Mouse (Mus musculus) heart, adult 11 months (tissue): ENCODE measurements around the gene Itga9.

Source experiments
- DNase-seq: peaks from one replicate; pipeline ENCODE4 v3.0.0; 2022

Itga9 gene

DNA sequence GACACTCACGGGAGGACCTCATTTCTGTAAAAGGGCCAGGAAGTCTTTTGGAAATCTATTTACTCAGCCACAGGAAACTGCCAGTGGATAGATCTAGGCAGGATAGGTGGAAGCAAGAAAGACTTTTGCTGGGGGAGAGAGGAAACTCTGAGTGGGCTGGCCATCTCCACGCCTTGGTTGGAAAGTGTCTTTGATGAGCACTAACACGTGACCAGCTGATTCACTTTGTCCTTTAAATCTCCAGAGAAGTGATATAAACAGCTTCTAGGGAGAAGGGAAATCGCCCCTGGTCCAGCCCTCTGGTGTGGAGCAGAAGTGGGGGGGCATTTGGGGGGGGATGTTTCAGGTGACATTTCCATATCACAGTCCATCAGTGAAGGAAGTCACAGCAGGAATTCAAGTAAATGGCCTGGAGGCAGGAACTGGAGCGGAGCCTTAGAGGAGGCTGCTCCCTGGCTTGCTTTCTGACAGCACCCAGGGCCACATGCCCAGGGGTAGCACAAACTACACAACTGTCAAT lies 124.4 kb downstream of the Itga9 start:
- DNase-seq: peak; percentile 93

DNA sequence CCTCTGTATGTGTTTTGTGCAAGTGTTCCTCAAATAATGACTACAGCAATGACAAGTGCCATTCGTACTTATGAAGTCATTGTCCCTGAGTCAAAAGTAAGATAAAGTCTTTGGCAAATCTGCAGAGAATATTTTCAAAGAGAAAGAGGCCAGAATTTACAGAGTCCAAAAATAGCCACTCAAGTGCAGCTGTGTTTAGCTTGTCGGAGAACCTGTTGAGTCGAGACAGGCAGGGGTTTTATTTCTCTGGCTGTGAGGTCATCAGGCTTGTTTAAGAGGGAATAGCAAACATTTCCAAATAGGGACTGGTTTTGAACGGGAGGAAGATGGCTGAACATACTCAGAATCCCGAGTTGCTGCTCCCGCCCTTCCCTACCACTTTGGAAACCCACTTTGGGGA lies 125.2 kb downstream of the Itga9 start:
- DNase-seq: peak; percentile 95

DNA sequence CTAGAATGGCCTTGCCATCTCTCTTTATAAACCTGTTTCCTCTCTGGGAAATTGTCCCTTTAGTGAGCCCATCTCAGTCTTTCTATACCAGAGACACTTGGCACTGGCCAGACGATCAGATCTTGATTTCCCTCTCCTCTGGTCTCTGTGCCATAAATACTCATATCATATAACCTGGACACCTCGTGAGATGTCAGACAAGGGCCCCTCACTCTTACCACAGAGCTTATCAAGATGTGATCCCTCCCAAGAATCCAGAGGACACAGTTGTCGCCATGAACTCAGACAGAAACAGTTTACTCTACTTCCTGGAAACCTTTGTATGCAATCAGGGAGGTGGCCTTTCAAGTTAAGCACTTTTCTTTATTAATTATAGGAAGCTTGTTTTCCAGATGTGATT lies 127.1 kb downstream of the Itga9 start:
- DNase-seq: peak; percentile 91

DNA sequence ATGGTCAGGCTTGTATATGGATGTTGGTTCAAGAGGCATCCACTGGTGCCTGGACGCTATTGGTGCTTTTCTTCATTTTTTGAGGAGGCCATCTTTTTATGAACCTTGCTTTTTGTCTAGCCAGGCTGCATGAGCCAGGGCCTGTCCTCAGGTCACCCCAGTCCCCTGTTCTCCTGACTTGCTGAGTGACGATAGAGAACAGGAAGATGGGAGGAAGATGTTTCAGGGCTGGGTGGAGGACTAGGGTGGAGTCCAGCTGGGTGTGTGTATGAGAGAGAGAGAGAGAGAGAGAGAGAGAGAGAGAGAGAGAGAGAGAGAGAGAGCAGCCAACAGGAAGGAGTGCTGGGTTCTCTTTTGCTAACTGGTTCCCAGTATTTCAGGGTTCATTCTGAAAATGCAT lies 130.6 kb downstream of the Itga9 start:
- DNase-seq: peak; percentile 96

- DNase-seq: peak; percentile 99
Measured at GRCm38 (mm10) chr9:118737601-118738137, 131.2 kb downstream of the Itga9 start.

- DNase-seq: peak; percentile 97
Measured at GRCm38 (mm10) chr9:118738311-118738710, 131.8 kb downstream of the Itga9 start.

DNA sequence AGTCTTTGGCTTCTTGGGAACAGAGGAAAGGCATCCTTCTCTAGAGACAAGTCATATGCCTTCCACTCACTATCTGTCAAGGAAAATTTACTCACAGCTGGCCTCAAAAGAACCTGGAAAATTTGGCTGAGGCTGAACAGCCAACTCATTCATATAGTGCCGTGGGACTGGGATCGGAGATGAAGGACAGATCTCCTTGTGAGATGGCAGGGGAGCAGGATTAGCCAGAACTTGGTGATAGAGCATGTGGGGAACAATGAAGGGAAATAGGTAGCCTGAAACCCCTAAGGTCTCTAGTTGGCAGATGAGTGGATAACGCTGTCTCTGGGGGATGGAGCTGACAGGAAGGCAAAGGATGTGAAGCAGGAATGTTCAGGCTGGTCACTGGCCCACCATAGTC lies 132.6 kb downstream of the Itga9 start:
- DNase-seq: peak; percentile 93

- DNase-seq: peak; percentile 97
Measured at GRCm38 (mm10) chr9:118739659-118740058, 133.2 kb downstream of the Itga9 start.

- DNase-seq: peak; percentile 98
Measured at GRCm38 (mm10) chr9:118741268-118741667, 134.8 kb downstream of the Itga9 start.

- no peak for DNase-seq
Measured at GRCm38 (mm10) chr9:118749335-118749949, 143.0 kb downstream of the Itga9 start.

- no peak for DNase-seq
Measured at GRCm38 (mm10) chr9:118750828-118751227, 144.3 kb downstream of the Itga9 start.

GRCm38 (mm10) chr9:118752376-118752775 lies 145.9 kb downstream of the Itga9 start:
- DNase-seq: no peak

GRCm38 (mm10) chr9:118759462-118759861 lies 153.0 kb downstream of the Itga9 start:
- DNase-seq: no peak

DNA sequence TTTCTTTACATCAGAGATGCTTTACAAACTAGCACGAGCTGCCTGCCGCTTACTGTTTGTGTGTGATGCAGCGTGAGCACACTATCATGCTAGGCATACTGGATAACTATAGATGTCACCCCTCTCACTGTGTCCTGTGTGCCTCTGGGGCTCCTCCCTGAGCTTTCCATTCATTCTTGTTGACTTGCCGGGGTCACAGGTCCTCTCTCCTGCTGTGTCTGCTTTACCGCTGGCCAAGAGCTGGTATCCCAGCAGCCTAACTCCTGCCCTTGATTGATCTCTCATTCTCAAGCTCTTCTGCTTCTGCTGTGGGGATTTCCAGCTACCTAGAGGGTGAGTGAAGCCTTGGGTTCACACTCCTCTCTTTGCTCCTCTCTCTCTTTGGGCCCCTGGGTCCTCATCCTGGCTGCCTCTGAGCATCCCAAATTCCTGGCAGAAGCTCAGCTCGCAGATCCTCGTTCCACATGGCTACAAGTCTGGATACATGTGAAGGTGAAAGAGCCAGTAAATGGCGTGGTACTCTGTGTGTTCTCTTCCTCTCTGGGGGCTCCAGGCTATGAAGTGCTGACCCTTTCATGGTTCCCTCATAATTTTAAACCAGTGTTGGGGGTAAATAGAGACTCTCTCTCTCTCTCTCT lies 155.6 kb downstream of the Itga9 start:
- peak; percentile 94 for DNase-seq

GRCm38 (mm10) chr9:118762759-118763158 lies 156.3 kb downstream of the Itga9 start:
- peak; percentile 98 for DNase-seq

DNA sequence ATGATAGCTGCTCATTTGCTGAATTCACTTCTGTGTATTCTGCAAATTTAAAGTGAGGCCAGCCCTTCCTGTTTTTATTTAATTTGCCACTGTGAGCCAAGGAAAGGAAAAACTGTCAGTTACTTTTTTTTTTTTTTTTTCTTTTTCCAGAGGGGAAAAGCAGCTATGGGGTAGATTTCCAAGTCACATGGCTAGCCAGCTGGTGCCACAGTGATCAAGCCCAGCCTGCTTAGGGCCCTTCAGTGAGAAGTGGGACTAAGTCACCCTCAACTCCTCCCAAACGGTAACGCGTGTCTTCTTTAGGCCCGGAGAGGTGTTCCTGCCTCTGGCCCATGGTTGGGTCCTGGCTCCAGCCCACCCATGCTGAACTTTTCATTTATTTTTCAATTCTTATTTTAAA lies 156.7 kb downstream of the Itga9 start:
- DNase-seq: peak; percentile 97

DNA sequence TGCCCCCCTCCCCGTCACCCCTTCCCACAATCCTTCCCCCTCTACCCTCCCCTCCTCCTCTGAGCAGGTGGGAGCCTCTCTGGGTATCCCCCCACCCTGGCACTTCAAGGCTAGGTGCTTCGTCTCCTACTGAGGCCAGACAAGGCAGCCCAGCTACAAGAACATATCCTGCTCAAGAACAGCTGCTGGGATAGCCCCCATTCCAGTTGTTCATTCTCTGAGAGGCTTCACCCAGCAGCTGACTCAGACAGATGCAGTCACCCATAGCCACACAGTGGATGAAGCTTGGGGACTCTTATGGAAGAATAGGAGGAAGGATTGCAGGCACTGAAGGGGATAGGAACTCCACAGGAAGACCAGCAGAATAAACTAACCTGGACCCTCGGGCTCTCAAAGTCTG lies 157.2 kb downstream of the Itga9 start:
- DNase-seq: no peak

- peak; percentile 91 for DNase-seq
Measured at GRCm38 (mm10) chr9:118765059-118765458, 158.6 kb downstream of the Itga9 start.

DNA sequence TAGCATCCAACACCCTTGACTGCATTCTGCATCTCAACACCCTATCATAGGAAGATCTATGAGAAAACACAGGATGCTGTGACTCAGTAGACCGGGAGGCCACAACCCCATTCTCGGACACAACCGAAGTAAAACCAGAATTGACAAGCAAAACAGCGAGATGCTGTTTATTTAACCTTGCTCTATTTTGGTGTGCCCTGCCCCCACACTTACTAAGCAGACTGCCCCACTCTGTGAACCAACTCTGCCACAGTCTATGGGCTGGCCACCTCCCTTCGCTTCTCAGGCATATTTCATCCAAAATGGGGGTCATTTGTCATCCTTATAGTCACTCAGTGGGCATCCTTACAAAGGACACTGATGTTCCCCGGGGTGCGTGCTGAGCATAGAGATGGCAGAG lies 160.5 kb downstream of the Itga9 start:
- DNase-seq: no peak

- DNase-seq: no peak
Measured at GRCm38 (mm10) chr9:118768596-118768995, 162.1 kb downstream of the Itga9 start.

DNA sequence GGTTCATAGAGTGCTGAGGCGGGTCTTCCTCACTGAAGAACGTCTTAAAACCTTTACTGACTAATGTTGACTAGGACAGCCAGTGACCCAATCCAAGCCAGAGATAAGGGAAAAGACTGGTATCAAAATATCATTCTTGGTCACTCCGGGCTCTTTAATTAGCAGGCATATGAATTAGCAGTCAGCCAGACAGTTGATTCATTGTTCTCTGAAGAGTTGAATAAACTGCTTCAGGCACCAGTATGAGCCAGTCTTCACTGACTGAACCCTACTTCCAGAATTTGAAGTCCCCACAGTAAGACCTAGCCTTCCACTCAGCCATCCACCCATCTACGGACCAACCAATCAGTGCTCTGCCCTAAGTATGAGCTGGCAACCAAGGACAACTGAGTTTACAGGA lies 163.9 kb downstream of the Itga9 start:
- no peak for DNase-seq

- DNase-seq: no peak
Measured at GRCm38 (mm10) chr9:118774676-118775075, 168.2 kb downstream of the Itga9 start.

- DNase-seq: no peak
Measured at GRCm38 (mm10) chr9:118776880-118777438, 170.5 kb downstream of the Itga9 start.

- peak; percentile 79 for DNase-seq
Measured at GRCm38 (mm10) chr9:118778596-118778995, 172.1 kb downstream of the Itga9 start.
